Comparison of ENCODE assay signal across 15 mouse cellular contexts in the genomic region with DNA sequence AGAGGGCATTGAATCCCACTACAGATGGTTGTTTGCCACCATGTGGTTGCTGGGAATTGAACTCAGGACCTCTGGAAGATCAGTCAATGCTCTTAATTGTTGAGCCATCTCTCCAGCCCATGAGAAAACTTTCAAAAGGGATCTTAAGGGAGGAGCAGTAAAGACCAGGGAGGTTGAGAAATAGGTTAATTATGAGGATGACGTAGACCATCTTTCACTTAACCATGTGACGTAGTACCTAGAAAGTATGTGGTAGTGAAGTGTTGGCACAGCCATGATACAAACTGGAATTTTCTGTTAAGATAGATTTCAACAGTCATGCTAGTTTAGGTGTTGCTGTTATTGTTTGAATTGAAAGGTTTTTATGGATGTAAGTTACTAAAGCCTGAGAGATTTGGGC.
"Had no signal": no experiment of that assay in that cellular context is flagged by ENCODE, and none has a peak within 500 bp of the region (broad histone marks: within the 10 kb centered on the region; RNA-seq: fewer than 3 reads in every experiment).

No protein-coding gene starts in this region.

- H3K9ac ChIP-seq: neural tube, embryonic 15.5 days; stomach, embryonic 15.5 days had no signal

- H3K4me1 ChIP-seq: neural tube, embryonic 15.5 days; stomach, embryonic 15.5 days had no signal

- DNase-seq: retina, postnatal 1 day; right cerebral cortex, adult 18-20 months; right cerebral cortex, postnatal 14 days; right cerebral cortex, postnatal 25 days; right cerebral cortex, postnatal 4 days; spleen, adult 18-20 months; thymus, adult 18-20 months; thymus, adult 2 months; thymus, postnatal 14 days; thymus, postnatal 25 days; thymus, postnatal 36 days; thymus, postnatal 4 days had no signal

- H3K27ac ChIP-seq: neural tube, embryonic 15.5 days; stomach, embryonic 15.5 days; stomach, postnatal 0 days had no signal

- H3K4me2 ChIP-seq: neural tube, embryonic 15.5 days; stomach, embryonic 15.5 days had no signal

- H3K9me3 ChIP-seq: neural tube, embryonic 15.5 days; stomach, embryonic 15.5 days had no signal

- H3K27me3 ChIP-seq: neural tube, embryonic 15.5 days; stomach, embryonic 15.5 days had no signal

- H3K4me3 ChIP-seq: neural tube, embryonic 15.5 days; stomach, embryonic 15.5 days had no signal
